Mouse (Mus musculus) bone marrow macrophage, adult 2 months (primary cell): ENCODE results near the gene B830017H08Rik.

ENCODE experiments used
- CTCF ChIP-seq: IDR thresholded peaks from 2 replicates; pipeline ENCODE4 v1.5.1; 2012; ENCODE audit warnings: low read depth, mild to moderate bottlenecking, low read length, moderate library complexity
- POLR2A ChIP-seq: IDR thresholded peaks from 2 replicates; pipeline ENCODE4 v1.6.1; 2012; ENCODE audit warnings: mild to moderate bottlenecking, low read depth, low read length, borderline replicate concordance

- no peak for TF ChIP-seq CTCF
- no peak for TF ChIP-seq POLR2A
These were observed 43.2 kb downstream of the B830017H08Rik start for GRCm38 (mm10) chr16:17876096-17876495.
